Mouse (Mus musculus) liver, postnatal 0 days (tissue): Measurements from ENCODE around the gene Ttbk2. TPM values are rescaled to one million over a fixed set of nuclear protein-coding genes. Genes with fewer than 3 reads are reported as not detected.
A peak's percentile ranks its signal among the peaks of the same experiment; 100 is the strongest.

Experiments
- ATAC-seq: fragments of 200-750 bp; cut with Nextera tagmentation; 2 replicates; pipeline ENCODE4 v1.8.0; 2017; ENCODE audit warnings: mild to moderate bottlenecking, moderate library complexity
- DNase-seq: peaks from one replicate; pipeline ENCODE4 v3.0.0-alpha.2; 2016
- H3K27ac ChIP-seq: fragments of 300-500 bp; sonication (generic); 2 replicates; pipeline ENCODE4 v1.5.1; 2014; ENCODE audit warnings: antibody characterized with exemption, moderate library complexity, mild to moderate bottlenecking, low read depth
- H3K27me3 ChIP-seq: fragments of 300-500 bp; sonication (generic); 2 replicates; pipeline ENCODE4 v1.6.1; 2014; ENCODE audit warnings: low read length, control low read depth, mixed read lengths; ENCODE audit not compliant: insufficient read depth
- H3K36me3 ChIP-seq: fragments of 300-500 bp; sonication (generic); replicated peaks from 2 replicates; pipeline ENCODE4 v1.6.1; 2014; ENCODE audit warnings: mild to moderate bottlenecking, control low read depth, low read length, moderate library complexity, mixed read lengths; ENCODE audit not compliant: insufficient read depth
- H3K4me1 ChIP-seq: fragments of 300-500 bp; sonication (generic); 2 replicates; pipeline ENCODE4 v1.6.1; 2014; ENCODE audit warnings: antibody characterized with exemption, mild to moderate bottlenecking, control low read depth; ENCODE audit not compliant: insufficient read depth
- H3K4me2 ChIP-seq: fragments of 300-500 bp; sonication (generic); 2 replicates; pipeline ENCODE4 v1.6.1; 2014; ENCODE audit warnings: low read depth, mild to moderate bottlenecking, low read length, moderate library complexity, mixed read lengths
- H3K4me3 ChIP-seq: fragments of 300-500 bp; sonication (generic); 2 replicates; pipeline ENCODE4 v1.5.1; 2014; ENCODE audit warnings: low read depth, low read length
- H3K9ac ChIP-seq: fragments of 300-500 bp; sonication (generic); replicated peaks from 2 replicates; pipeline ENCODE4 v1.6.1; 2014; ENCODE audit warnings: mild to moderate bottlenecking, moderate library complexity
- H3K9me3 ChIP-seq: fragments of 300-500 bp; sonication (generic); 2 replicates; pipeline ENCODE4 v1.6.1; 2016; ENCODE audit warnings: mild to moderate bottlenecking, control low read depth, low read length, mixed read lengths
- CTCF ChIP-seq: sonication (generic); IDR thresholded peaks from 2 replicates; pipeline ENCODE4 v1.5.1; 2016; ENCODE audit warnings: antibody characterized with exemption, low read depth
- EP300 ChIP-seq: IDR thresholded peaks from 2 replicates; pipeline ENCODE4 v1.6.1; 2016; ENCODE audit warnings: antibody characterized with exemption, low read depth, mild to moderate bottlenecking
- WGBS: fragments of 180-500 bp; shearing (Covaris S2); extraction: QIAGEN DNeasy Blood & Tissue Kit; methylation state at CpG from one replicate; pipeline ENCODE4 v1.1.7; 2014; ENCODE audit not compliant: insufficient replicate concordance; 5-methylcytosine and 5-hydroxymethylcytosine counted together
- polyA plus RNA-seq: library from polyadenylated mRNA; unstranded; fragments of >200 nt; fragmentation: Nextera tagmentation; extraction: Ambion mirVana; gene quantifications from 2 replicates; pipeline ENCODE4 v1.2.1, GENCODE M21; 2015

Ttbk2 gene
- polyA plus RNA-seq = 0.57 and 0.67 TPM in 2 replicates

DNA sequence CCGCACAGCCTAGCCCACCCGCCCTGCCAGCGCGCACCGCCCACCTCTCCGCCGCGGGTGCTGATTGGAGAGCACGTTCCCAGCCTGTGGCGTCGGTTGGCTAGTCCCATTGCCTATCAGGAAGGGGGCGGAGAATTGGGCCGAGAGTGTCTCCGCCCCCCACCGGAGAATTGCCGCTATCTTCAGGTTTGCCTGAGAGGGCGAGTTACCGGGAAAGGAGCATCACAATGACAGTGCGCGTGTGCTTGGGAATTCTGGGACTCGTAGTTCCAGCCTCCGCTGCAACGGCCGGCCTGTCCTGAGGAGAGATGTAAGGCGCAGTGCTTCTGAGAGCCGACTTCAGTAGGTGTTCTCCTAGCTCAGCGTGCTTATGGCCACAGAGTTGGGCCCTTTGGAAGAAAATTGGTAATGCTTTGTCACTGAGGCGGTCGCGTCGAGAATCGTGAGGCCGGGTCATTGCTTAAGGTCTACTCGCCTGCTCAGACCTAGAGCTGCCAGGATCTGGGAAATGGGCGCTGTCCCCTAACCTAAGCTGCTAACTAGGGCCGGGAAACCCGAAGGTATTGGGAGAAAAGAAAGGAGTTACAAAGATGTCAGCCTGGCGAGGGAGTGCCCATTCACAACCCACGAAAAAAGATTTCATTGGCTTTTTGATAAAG is at the start of gene Ttbk2:
Gene Ttbk2, minus strand, starts transcription at position 181 of the 659 bp plus-strand sequence.
- peak; percentile 66; the same call in 1 of the 2 replicates for TF ChIP-seq EP300
- TF ChIP-seq CTCF = peak; percentile 47
- H3K9ac ChIP-seq = peak within 1 kb of the TSS; percentile 72
- H3K36me3 ChIP-seq = no peaks in the 10 kb centered on the region
- peak; percentile 97 for DNase-seq
- peak within 1 kb of the TSS; percentile 93 for H3K4me2 ChIP-seq
- under 1% methylated on average over 38 of the region's 39 CpGs for WGBS
- H3K27ac ChIP-seq = peak within 1 kb of the TSS; percentile 52; the same call in 1 of the 2 replicates
- H3K4me1 ChIP-seq = peaks cover 11% of the 10 kb centered on the region
- H3K27me3 ChIP-seq = no peaks in the 10 kb centered on the region
- H3K9me3 ChIP-seq = no peaks in the 10 kb centered on the region
- peak; percentile 98 for ATAC-seq
- H3K4me3 ChIP-seq = peak within 1 kb of the TSS; percentile 77

DNA sequence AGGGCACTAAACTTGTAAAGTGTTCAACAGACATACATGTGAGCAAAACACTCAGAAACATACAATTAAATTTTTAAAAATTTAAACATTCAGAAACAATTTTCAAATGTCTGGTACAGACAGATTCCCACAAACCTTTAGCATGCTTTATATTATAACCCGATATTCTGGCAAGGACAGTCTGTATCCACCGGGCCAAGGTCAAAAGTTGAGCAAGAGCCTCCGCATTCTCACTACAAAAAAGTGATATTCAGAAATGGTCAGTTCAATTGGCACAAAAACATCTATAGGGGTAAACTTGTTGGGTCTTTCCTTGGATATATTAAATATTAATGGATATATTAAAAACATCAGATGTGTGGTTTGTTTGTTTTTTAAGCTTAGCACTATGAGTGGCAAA is 46.0 kb upstream of the Ttbk2 start:
- no peak overlapping the region for H3K4me2 ChIP-seq
- ATAC-seq (no peak), DNase-seq (no peak)
- no peaks in the 10 kb centered on the region for H3K9me3 ChIP-seq
- H3K27me3 ChIP-seq = no peaks in the 10 kb centered on the region
- 87% methylated on average over 3 of the region's 3 CpGs for WGBS
- no peak overlapping the region for H3K4me3 ChIP-seq
- no peak overlapping the region for H3K9ac ChIP-seq
- no peaks in the 10 kb centered on the region for H3K4me1 ChIP-seq
- TF ChIP-seq CTCF (no peak), EP300 (no peak)
- H3K27ac ChIP-seq = no peak overlapping the region
- H3K36me3 ChIP-seq = peaks cover 57% of the 10 kb centered on the region

DNA sequence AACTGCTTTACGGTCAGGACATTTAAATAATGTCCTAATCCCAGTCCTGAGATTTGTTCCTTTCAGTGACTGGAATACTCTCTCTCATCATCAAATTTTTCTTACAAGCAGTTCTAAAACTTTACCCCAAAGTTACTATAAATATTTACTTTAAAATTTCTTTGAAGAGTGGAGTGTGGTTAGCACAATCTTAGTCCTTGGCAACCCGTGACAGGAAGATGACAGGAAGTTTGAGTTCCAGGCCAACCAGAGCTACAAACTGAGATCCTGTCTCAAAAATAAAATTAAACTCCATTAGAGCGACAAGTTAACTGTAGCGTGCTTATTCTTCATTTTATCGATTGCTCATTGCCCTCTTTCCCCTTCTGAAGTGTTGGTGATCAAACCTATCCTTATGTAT is 37.2 kb upstream of the Ttbk2 start:
- WGBS = 78% methylated on average over 5 of the region's 5 CpGs
- DNase-seq (no peak), ATAC-seq (no peak)
- Histone ChIP-seq H3K4me1 (no peaks in the 10 kb centered on the region), H3K36me3 (peaks cover 25% of the 10 kb centered on the region), H3K9me3 (no peaks in the 10 kb centered on the region), H3K4me2 (no peak overlapping the region), H3K27ac (no peak overlapping the region), H3K4me3 (no peak overlapping the region), H3K9ac (no peak overlapping the region), H3K27me3 (no peaks in the 10 kb centered on the region)
- TF ChIP-seq EP300 (no peak), CTCF (no peak)

DNA sequence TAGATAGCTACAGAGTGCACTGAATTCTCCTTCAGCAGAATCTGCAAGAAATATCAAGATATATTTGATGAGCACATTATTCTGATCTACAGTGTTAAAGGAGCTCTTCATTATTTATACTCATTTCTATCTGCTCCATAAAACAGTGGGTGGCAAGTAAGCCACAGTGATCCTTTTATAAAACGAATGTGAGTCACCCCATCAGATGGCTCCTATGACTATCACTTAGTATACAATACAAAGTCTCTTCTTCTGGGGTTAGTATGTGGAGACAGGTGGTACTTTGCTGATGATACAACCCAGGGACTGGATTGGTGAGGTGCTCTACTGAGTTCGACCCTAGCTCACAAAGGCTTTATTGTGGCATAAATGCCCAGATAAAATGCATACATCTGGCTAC is 22.8 kb upstream of the Ttbk2 start:
- TF ChIP-seq EP300 (no peak), CTCF (no peak)
- Histone ChIP-seq H3K27ac (no peak overlapping the region), H3K36me3 (peaks cover 43% of the 10 kb centered on the region), H3K4me3 (no peak overlapping the region), H3K27me3 (no peaks in the 10 kb centered on the region), H3K4me1 (no peaks in the 10 kb centered on the region), H3K9me3 (no peaks in the 10 kb centered on the region), H3K4me2 (no peak overlapping the region), H3K9ac (no peak overlapping the region)
- no peak for ATAC-seq
- 85% methylated on average over 2 of the region's 2 CpGs for WGBS
- DNase-seq = no peak

DNA sequence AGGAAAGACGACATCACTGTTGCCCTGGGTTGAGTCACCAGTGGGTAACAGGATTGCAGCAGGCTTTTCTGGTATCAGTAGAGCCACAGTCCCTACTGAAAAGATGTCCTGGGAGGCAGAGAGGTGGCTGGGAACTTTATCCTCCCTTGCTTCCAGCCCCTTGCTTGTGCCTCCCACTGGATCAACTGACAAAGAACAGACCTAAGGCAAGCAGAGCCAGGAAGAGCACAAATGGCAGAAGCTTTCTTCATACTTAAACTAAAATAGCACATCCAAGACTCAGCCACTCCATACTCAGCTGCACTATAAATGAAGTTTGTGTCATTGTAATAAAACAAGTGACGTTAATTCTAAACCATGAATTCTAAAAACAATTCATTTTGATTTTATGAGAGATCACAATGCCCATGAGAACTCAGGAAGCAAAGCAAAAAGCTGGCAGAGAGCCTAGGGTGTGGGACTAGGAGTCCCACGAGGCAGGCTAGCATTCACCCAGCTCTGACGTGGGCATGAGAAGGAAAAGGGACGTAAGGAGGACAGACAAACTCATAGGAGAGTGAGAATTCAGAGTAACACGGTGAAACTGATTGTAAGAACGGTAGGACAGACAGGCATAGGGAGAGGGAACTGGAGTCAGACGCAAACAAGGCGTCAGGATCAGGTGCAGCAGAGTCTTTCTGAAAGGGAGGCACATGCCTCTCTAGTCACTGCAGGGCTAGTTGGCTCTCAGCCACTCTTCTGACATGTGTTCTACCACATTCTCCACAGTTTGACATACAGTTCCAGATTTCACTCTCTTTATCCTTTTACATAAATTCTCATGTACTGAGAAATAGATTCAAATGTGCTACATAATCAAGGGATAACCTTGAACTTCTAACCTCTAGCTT is 21.3 kb upstream of the Ttbk2 start:
- Histone ChIP-seq H3K9me3 (no peaks in the 10 kb centered on the region), H3K4me1 (no peaks in the 10 kb centered on the region), H3K9ac (no peak overlapping the region), H3K27ac (no peak overlapping the region), H3K27me3 (no peaks in the 10 kb centered on the region), H3K4me3 (no peak overlapping the region), H3K36me3 (peaks cover 46% of the 10 kb centered on the region), H3K4me2 (no peak overlapping the region)
- TF ChIP-seq CTCF (no peak), EP300 (no peak)
- 83% methylated on average over 9 of the region's 9 CpGs for WGBS
- DNase-seq = no peak
- no peak for ATAC-seq

GRCm38 (mm10) chr2:120867336-120867735 is 16.9 kb upstream of the Ttbk2 start:
- no peak overlapping the region for H3K4me3 ChIP-seq
- DNase-seq (no peak), ATAC-seq (no peak)
- TF ChIP-seq CTCF (no peak), EP300 (no peak)
- H3K9ac ChIP-seq = no peak overlapping the region
- peaks cover 47% of the 10 kb centered on the region for H3K36me3 ChIP-seq
- no peaks in the 10 kb centered on the region for H3K27me3 ChIP-seq
- H3K27ac ChIP-seq = no peak overlapping the region
- H3K9me3 ChIP-seq = no peaks in the 10 kb centered on the region
- 92% methylated on average over 5 of the region's 5 CpGs for WGBS
- H3K4me2 ChIP-seq = no peak overlapping the region
- H3K4me1 ChIP-seq = no peaks in the 10 kb centered on the region
